Mouse (Mus musculus) bone marrow macrophage, adult 2 months (primary cell): ENCODE results near the gene Mamstr. TPM values are rescaled to one million over a fixed set of nuclear protein-coding genes. Genes with fewer than 3 reads are reported as not detected.

Experiments
- H3K27ac ChIP-seq: 2 replicates; pipeline ENCODE4 v1.5.1; 2012; ENCODE audit warnings: low read depth, low read length; ENCODE audit not compliant: insufficient read depth
- H3K4me1 ChIP-seq: 2 replicates; pipeline ENCODE4 v1.6.1; 2012; ENCODE audit warnings: low read length; ENCODE audit not compliant: control insufficient read depth, insufficient read depth
- H3K4me3 ChIP-seq: 2 replicates; pipeline ENCODE4 v1.5.1; 2012; ENCODE audit warnings: mild to moderate bottlenecking, low read length, moderate library complexity; ENCODE audit not compliant: insufficient read depth
- CTCF ChIP-seq: IDR thresholded peaks from 2 replicates; pipeline ENCODE4 v1.5.1; 2012; ENCODE audit warnings: low read depth, mild to moderate bottlenecking, low read length, moderate library complexity
- POLR2A ChIP-seq: IDR thresholded peaks from 2 replicates; pipeline ENCODE4 v1.6.1; 2012; ENCODE audit warnings: mild to moderate bottlenecking, low read depth, low read length, borderline replicate concordance
- polyA plus RNA-seq: library from polyadenylated mRNA; stranded (reverse); fragments of >200 nt; gene quantifications from 2 replicates; pipeline ENCODE4 v1.2.4, GENCODE M21; 2012; ENCODE audit not compliant: missing spikeins, insufficient read depth, insufficient read length

The Mamstr gene
- polyA plus RNA-seq, 1 experiment = not detected

- TF ChIP-seq POLR2A (no peak), CTCF (no peak)
- no peak overlapping the region for H3K27ac ChIP-seq
- no peak overlapping the region for H3K4me3 ChIP-seq
- peaks cover 23% of the 10 kb centered on the region for H3K4me1 ChIP-seq
These were observed 965 bp upstream of the Mamstr start for GRCm38 (mm10) chr7:45638623-45639401.

GRCm38 (mm10) chr7:45640191-45640957 is 597 bp downstream of the Mamstr start:
- no peak overlapping the region for H3K4me3 ChIP-seq
- TF ChIP-seq POLR2A (no peak), CTCF (no peak)
- H3K27ac ChIP-seq = no peak overlapping the region
- peaks cover 16% of the 10 kb centered on the region for H3K4me1 ChIP-seq

GRCm38 (mm10) chr7:45641391-45642040 is 1.7 kb downstream of the Mamstr start:
- Histone ChIP-seq H3K27ac (no peak overlapping the region), H3K4me3 (no peak overlapping the region), H3K4me1 (peaks cover 10% of the 10 kb centered on the region)
- TF ChIP-seq POLR2A (no peak), CTCF (no peak)

GRCm38 (mm10) chr7:45642083-45642482 is 2.3 kb downstream of the Mamstr start:
- no peak for TF ChIP-seq POLR2A
- TF ChIP-seq CTCF = no peak
- Histone ChIP-seq H3K4me3 (no peak overlapping the region), H3K4me1 (peaks cover 10% of the 10 kb centered on the region), H3K27ac (no peak overlapping the region)

- TF ChIP-seq CTCF (no peak), POLR2A (no peak)
- Histone ChIP-seq H3K4me3 (peak overlapping the region; percentile 46), H3K27ac (no peak overlapping the region), H3K4me1 (peaks cover 10% of the 10 kb centered on the region)
These were observed 2.9 kb downstream of the Mamstr start for GRCm38 (mm10) chr7:45642503-45643255.

- peak overlapping the region; percentile 46 for H3K4me3 ChIP-seq
- peaks cover 10% of the 10 kb centered on the region for H3K4me1 ChIP-seq
- H3K27ac ChIP-seq = no peak overlapping the region
- no peak for TF ChIP-seq POLR2A
- TF ChIP-seq CTCF = no peak
These were observed 3.8 kb downstream of the Mamstr start for GRCm38 (mm10) chr7:45643441-45644178.

GRCm38 (mm10) chr7:45644183-45644582 is 4.4 kb downstream of the Mamstr start:
- H3K4me3 ChIP-seq = no peak overlapping the region
- H3K27ac ChIP-seq = no peak overlapping the region
- H3K4me1 ChIP-seq = peaks cover 10% of the 10 kb centered on the region
- TF ChIP-seq CTCF (no peak), POLR2A (no peak)

GRCm38 (mm10) chr7:45644872-45645590 is 5.3 kb downstream of the Mamstr start:
- TF ChIP-seq CTCF (no peak), POLR2A (no peak)
- H3K27ac ChIP-seq = no peak overlapping the region
- H3K4me3 ChIP-seq = no peak overlapping the region
- H3K4me1 ChIP-seq = peaks cover 10% of the 10 kb centered on the region
